Mouse (Mus musculus): ENCODE measurements around the gene Slamf9. TPM values are rescaled to one million over a fixed set of nuclear protein-coding genes. Genes with fewer than 3 reads are reported as not detected.

The Slamf9 gene
- polyA plus RNA-seq, 1 experiment from 2014 or later: 0.23 TPM

GRCm38 (mm10) chr1:172472909-172473308, 2.2 kb upstream of the Slamf9 start:
- H3K27ac ChIP-seq (ENCODE audit: low read depth, low read length): no peak overlapping the region
- no peaks in the 10 kb centered on the region for H3K36me3 ChIP-seq (ENCODE audit: control insufficient read depth, insufficient read depth, low read length)
- H3K4me1 ChIP-seq (ENCODE audit: control insufficient read depth, insufficient read depth, low read depth, low read length): no peaks in the 10 kb centered on the region
- ATAC-seq: no peak
- no peak overlapping the region for H3K9ac ChIP-seq (ENCODE audit: low read depth, low read length)
- H3K4me3 ChIP-seq (ENCODE audit: low read length): no peak overlapping the region
- no peaks in the 10 kb centered on the region for H3K27me3 ChIP-seq (replicated peaks; ENCODE audit: control insufficient read depth, insufficient read depth, low read length)
- H3K4me2 ChIP-seq (ENCODE audit: low read length): no peak overlapping the region
- no peaks in the 10 kb centered on the region for H3K9me3 ChIP-seq (ENCODE audit: control insufficient read depth, low read length)

- no peaks in the 10 kb centered on the region for H3K36me3 ChIP-seq (ENCODE audit: control insufficient read depth, insufficient read depth, low read length)
- no peak overlapping the region for H3K27ac ChIP-seq (ENCODE audit: low read depth, low read length)
Measured at GRCm38 (mm10) chr1:172474196-172474595, 962 bp upstream of the Slamf9 start.

GRCm38 (mm10) chr1:172478020-172478419, 2.9 kb downstream of the Slamf9 start:
- Histone ChIP-seq H3K4me2 (ENCODE audit: low read length) (no peak overlapping the region), H3K36me3 (ENCODE audit: control insufficient read depth, insufficient read depth, low read length) (no peaks in the 10 kb centered on the region), H3K4me3 (ENCODE audit: low read length) (no peak overlapping the region), H3K27me3 (replicated peaks; ENCODE audit: control insufficient read depth, insufficient read depth, low read length) (peaks cover 3% of the 10 kb centered on the region; the same call in 1 of the 2 replicates), H3K9ac (ENCODE audit: low read depth, low read length) (no peak overlapping the region), H3K9me3 (ENCODE audit: control insufficient read depth, low read length) (no peaks in the 10 kb centered on the region), H3K4me1 (ENCODE audit: control insufficient read depth, insufficient read depth, low read depth, low read length) (peaks cover 2% of the 10 kb centered on the region), H3K27ac (ENCODE audit: low read depth, low read length) (no peak overlapping the region)
- 87% methylated on average over 5 of the region's 5 CpGs for WGBS
- no peak for ATAC-seq

More at GRCm38 (mm10) chr1:172474196-172474595, 962 bp upstream of the Slamf9 start:
- H3K27me3 ChIP-seq (replicated peaks; ENCODE audit: control insufficient read depth, insufficient read depth, low read length): no peaks in the 10 kb centered on the region
- no peak for ATAC-seq
- H3K4me3 ChIP-seq (ENCODE audit: low read length): no peak overlapping the region
- 82% methylated on average over 3 of the region's 3 CpGs for WGBS
- no peak overlapping the region for H3K4me2 ChIP-seq (ENCODE audit: low read length)
- H3K4me1 ChIP-seq (ENCODE audit: control insufficient read depth, insufficient read depth, low read depth, low read length): no peaks in the 10 kb centered on the region
- no peak overlapping the region for H3K9ac ChIP-seq (ENCODE audit: low read depth, low read length)
- no peaks in the 10 kb centered on the region for H3K9me3 ChIP-seq (ENCODE audit: control insufficient read depth, low read length)

- Histone ChIP-seq H3K36me3 (ENCODE audit: control insufficient read depth, insufficient read depth, low read length) (no peaks in the 10 kb centered on the region), H3K4me3 (ENCODE audit: low read length) (no peak overlapping the region), H3K27ac (ENCODE audit: low read depth, low read length) (no peak overlapping the region), H3K9ac (ENCODE audit: low read depth, low read length) (no peak overlapping the region), H3K4me1 (ENCODE audit: control insufficient read depth, insufficient read depth, low read depth, low read length) (peaks cover 26% of the 10 kb centered on the region), H3K27me3 (replicated peaks; ENCODE audit: control insufficient read depth, insufficient read depth, low read length) (peaks cover 3% of the 10 kb centered on the region; the same call in 1 of the 2 replicates), H3K9me3 (ENCODE audit: control insufficient read depth, low read length) (no peaks in the 10 kb centered on the region), H3K4me2 (ENCODE audit: low read length) (no peak overlapping the region)
- 91% methylated on average over 4 of the region's 4 CpGs for WGBS
- ATAC-seq: no peak
Measured at GRCm38 (mm10) chr1:172480376-172480775, 5.2 kb downstream of the Slamf9 start.

- ATAC-seq: no peak
- WGBS: 21% methylated on average over 13 of the region's 13 CpGs
Measured at GRCm38 (mm10) chr1:172481111-172481510, 6.0 kb downstream of the Slamf9 start.

GRCm38 (mm10) chr1:172481540-172482280, 6.6 kb downstream of the Slamf9 start, which contains the start of gene Igsf9:
TSS of gene Igsf9 (plus strand) at chr1:172481788.
- peak within 1 kb of the TSS; percentile 69 for H3K4me3 ChIP-seq (ENCODE audit: low read length)
- ATAC-seq: peak; percentile 94
- no peaks in the 10 kb centered on the region for H3K36me3 ChIP-seq (ENCODE audit: control insufficient read depth, insufficient read depth, low read length)
- H3K9me3 ChIP-seq (ENCODE audit: control insufficient read depth, low read length): no peaks in the 10 kb centered on the region
- peaks cover 39% of the 10 kb centered on the region for H3K4me1 ChIP-seq (ENCODE audit: control insufficient read depth, insufficient read depth, low read depth, low read length)
- H3K27me3 ChIP-seq (replicated peaks; ENCODE audit: control insufficient read depth, insufficient read depth, low read length): peaks cover 3% of the 10 kb centered on the region; the same call in 1 of the 2 replicates
- peak within 1 kb of the TSS; percentile 71 for H3K27ac ChIP-seq (ENCODE audit: low read depth, low read length)
- peak within 1 kb of the TSS; percentile 74 for H3K9ac ChIP-seq (ENCODE audit: low read depth, low read length)
- H3K4me2 ChIP-seq (ENCODE audit: low read length): peak within 1 kb of the TSS; percentile 90
- under 1% methylated on average over 38 of the region's 38 CpGs for WGBS

More at GRCm38 (mm10) chr1:172481111-172481510, 6.0 kb downstream of the Slamf9 start:
- H3K4me3 ChIP-seq (ENCODE audit: low read length): peak overlapping the region; percentile 69
- peaks cover 3% of the 10 kb centered on the region; the same call in 1 of the 2 replicates for H3K27me3 ChIP-seq (replicated peaks; ENCODE audit: control insufficient read depth, insufficient read depth, low read length)
- peak overlapping the region; percentile 74 for H3K9ac ChIP-seq (ENCODE audit: low read depth, low read length)
- peaks cover 33% of the 10 kb centered on the region for H3K4me1 ChIP-seq (ENCODE audit: control insufficient read depth, insufficient read depth, low read depth, low read length)
- H3K27ac ChIP-seq (ENCODE audit: low read depth, low read length): no peak overlapping the region
- no peaks in the 10 kb centered on the region for H3K36me3 ChIP-seq (ENCODE audit: control insufficient read depth, insufficient read depth, low read length)
- peak overlapping the region; percentile 90 for H3K4me2 ChIP-seq (ENCODE audit: low read length)
- no peaks in the 10 kb centered on the region for H3K9me3 ChIP-seq (ENCODE audit: control insufficient read depth, low read length)

- 3% methylated on average over 12 of the region's 12 CpGs for WGBS
- Histone ChIP-seq H3K9me3 (ENCODE audit: control insufficient read depth, low read length) (no peaks in the 10 kb centered on the region), H3K4me1 (ENCODE audit: control insufficient read depth, insufficient read depth, low read depth, low read length) (peaks cover 46% of the 10 kb centered on the region), H3K36me3 (ENCODE audit: control insufficient read depth, insufficient read depth, low read length) (no peaks in the 10 kb centered on the region), H3K4me2 (ENCODE audit: low read length) (peak overlapping the region; percentile 90), H3K9ac (ENCODE audit: low read depth, low read length) (peak overlapping the region; percentile 74), H3K27ac (ENCODE audit: low read depth, low read length) (peak overlapping the region; percentile 71), H3K27me3 (replicated peaks; ENCODE audit: control insufficient read depth, insufficient read depth, low read length) (peaks cover 3% of the 10 kb centered on the region; the same call in 1 of the 2 replicates), H3K4me3 (ENCODE audit: low read length) (peak overlapping the region; percentile 69)
- peak; percentile 5 for ATAC-seq
Measured at GRCm38 (mm10) chr1:172482518-172483360, 7.6 kb downstream of the Slamf9 start.

- Histone ChIP-seq H3K27me3 (replicated peaks; ENCODE audit: control insufficient read depth, insufficient read depth, low read length) (peaks cover 3% of the 10 kb centered on the region; the same call in 1 of the 2 replicates), H3K27ac (ENCODE audit: low read depth, low read length) (no peak overlapping the region; the same call in 1 of the 2 replicates), H3K36me3 (ENCODE audit: control insufficient read depth, insufficient read depth, low read length) (no peaks in the 10 kb centered on the region), H3K4me3 (ENCODE audit: low read length) (peak overlapping the region; percentile 69), H3K4me2 (ENCODE audit: low read length) (peak overlapping the region; percentile 90), H3K4me1 (ENCODE audit: control insufficient read depth, insufficient read depth, low read depth, low read length) (peaks cover 46% of the 10 kb centered on the region), H3K9me3 (ENCODE audit: control insufficient read depth, low read length) (no peaks in the 10 kb centered on the region), H3K9ac (ENCODE audit: low read depth, low read length) (peak overlapping the region; percentile 74)
- ATAC-seq: peak; percentile 9; the same call in 1 of the 2 replicates
- WGBS: 6% methylated on average over 4 of the region's 4 CpGs
Measured at GRCm38 (mm10) chr1:172483361-172483660, 8.2 kb downstream of the Slamf9 start.

GRCm38 (mm10) chr1:172484236-172484635, 9.1 kb downstream of the Slamf9 start:
- ATAC-seq: no peak
- Histone ChIP-seq H3K27ac (ENCODE audit: low read depth, low read length) (no peak overlapping the region), H3K4me1 (ENCODE audit: control insufficient read depth, insufficient read depth, low read depth, low read length) (peaks cover 46% of the 10 kb centered on the region), H3K9ac (ENCODE audit: low read depth, low read length) (peak overlapping the region; percentile 49), H3K4me2 (ENCODE audit: low read length) (peak overlapping the region; percentile 90), H3K4me3 (ENCODE audit: low read length) (peak overlapping the region; percentile 69), H3K36me3 (ENCODE audit: control insufficient read depth, insufficient read depth, low read length) (no peaks in the 10 kb centered on the region), H3K27me3 (replicated peaks; ENCODE audit: control insufficient read depth, insufficient read depth, low read length) (peaks cover 3% of the 10 kb centered on the region; the same call in 1 of the 2 replicates), H3K9me3 (ENCODE audit: control insufficient read depth, low read length) (no peaks in the 10 kb centered on the region)
- 28% methylated on average over 11 of the region's 11 CpGs for WGBS
